Mouse (Mus musculus) intestine, embryonic 15.5 days (tissue): Measurements from ENCODE around the gene Ifna7. TPM values are rescaled to one million over a fixed set of nuclear protein-coding genes. Genes with fewer than 3 reads are reported as not detected.
"Not testable (repeated sequence)": the region's sequence is repeated elsewhere in the genome, so short reads cannot be mapped to it uniquely, and the experiment has no call there.

ENCODE experiments used
- ATAC-seq: fragments of 200-750 bp; cut with Nextera tagmentation; 2 replicates; pipeline ENCODE4 v1.8.0; 2017; ENCODE audit warnings: moderate TSS enrichment, moderate library complexity
- H3K27ac ChIP-seq: fragments of 300-500 bp; sonication (generic); 2 replicates; pipeline ENCODE4 v1.5.1; 2015; ENCODE audit warnings: mild to moderate bottlenecking, inconsistent platforms
- H3K27me3 ChIP-seq: fragments of 300-500 bp; sonication (generic); replicated peaks from 2 replicates; pipeline ENCODE4 v1.6.1; 2015; ENCODE audit warnings: inconsistent platforms
- H3K36me3 ChIP-seq: fragments of 300-500 bp; sonication (generic); 2 replicates; pipeline ENCODE4 v1.6.1; 2015; ENCODE audit warnings: inconsistent platforms
- H3K4me1 ChIP-seq: fragments of 300-500 bp; sonication (generic); replicated peaks from 2 replicates; pipeline ENCODE4 v1.6.1; 2015; ENCODE audit warnings: inconsistent platforms
- H3K4me2 ChIP-seq: fragments of 300-500 bp; sonication (generic); replicated peaks from 2 replicates; pipeline ENCODE4 v1.6.1; 2015; ENCODE audit warnings: mild to moderate bottlenecking, inconsistent platforms
- H3K4me3 ChIP-seq: fragments of 300-500 bp; sonication (generic); replicated peaks from 2 replicates; pipeline ENCODE4 v1.5.1; 2015; ENCODE audit warnings: inconsistent platforms
- H3K9ac ChIP-seq: fragments of 300-500 bp; sonication (generic); 2 replicates; pipeline ENCODE4 v1.6.1; 2015; ENCODE audit warnings: inconsistent platforms
- H3K9me3 ChIP-seq: fragments of 300-500 bp; sonication (generic); 2 replicates; pipeline ENCODE4 v1.6.1; 2016; ENCODE audit warnings: inconsistent platforms
- WGBS: fragments of 180-500 bp; shearing (Covaris S2); methylation state at CpG from one replicate; pipeline ENCODE4 v1.1.7; 2015; 5-methylcytosine and 5-hydroxymethylcytosine counted together
- polyA plus RNA-seq: library from polyadenylated mRNA; unstranded; fragments of >200 nt; fragmentation: Nextera tagmentation; extraction: Ambion mirVana; gene quantifications from 2 replicates; pipeline ENCODE4 v1.2.1, GENCODE M21; 2015

Gene Ifna7
- not detected in 2 replicates for polyA plus RNA-seq

- Histone ChIP-seq H3K27me3 (no peaks in the 10 kb centered on the region), H3K4me3 (no peak within 1 kb of the TSS), H3K4me2 (no peak within 1 kb of the TSS), H3K27ac (no peak within 1 kb of the TSS), H3K36me3 (no peaks in the 10 kb centered on the region), H3K4me1 (no peaks in the 10 kb centered on the region), H3K9me3 (no peaks in the 10 kb centered on the region), H3K9ac (no peak within 1 kb of the TSS)
- ATAC-seq, result no peak
- 48% methylated on average over 3 of the region's 3 CpGs for WGBS
Observed at GRCm38 (mm10) chr4:88815928-88816327, at the start of gene Ifna7. Gene Ifna7 (plus strand): TSS chr4:88816228.

DNA sequence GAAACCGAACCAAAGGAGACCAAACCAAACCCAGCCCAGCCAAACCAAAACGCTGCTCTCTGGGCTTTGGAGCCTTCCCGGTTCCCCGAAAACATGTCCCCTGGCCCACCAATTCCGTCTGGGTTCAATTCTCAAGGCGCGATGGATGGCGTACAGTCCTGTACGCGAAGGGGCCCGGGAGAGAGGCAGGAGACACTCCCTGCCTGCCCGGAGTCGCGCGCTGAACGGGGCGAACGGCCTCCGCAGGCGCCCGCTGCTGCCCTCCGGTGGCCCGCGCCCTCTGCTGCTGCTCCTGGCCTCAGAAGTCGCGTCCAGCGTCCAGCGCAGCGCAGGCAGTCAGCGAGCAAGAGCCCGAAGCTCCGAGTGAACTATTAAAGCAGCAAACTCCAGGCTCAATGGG is 42.5 kb upstream of the Ifna7 start, which contains the start of gene Gm13290:
Gene Gm13290 (plus strand): TSS at position 301 of the 400 bp plus-strand sequence.
- not testable (repeated sequence) for H3K9me3 ChIP-seq, H3K4me2 ChIP-seq, H3K36me3 ChIP-seq, H3K4me1 ChIP-seq, H3K4me3 ChIP-seq, ATAC-seq, H3K9ac ChIP-seq, H3K27me3 ChIP-seq, H3K27ac ChIP-seq
- WGBS, result no CpG with 5 or more reads among the region's 32 CpGs

DNA sequence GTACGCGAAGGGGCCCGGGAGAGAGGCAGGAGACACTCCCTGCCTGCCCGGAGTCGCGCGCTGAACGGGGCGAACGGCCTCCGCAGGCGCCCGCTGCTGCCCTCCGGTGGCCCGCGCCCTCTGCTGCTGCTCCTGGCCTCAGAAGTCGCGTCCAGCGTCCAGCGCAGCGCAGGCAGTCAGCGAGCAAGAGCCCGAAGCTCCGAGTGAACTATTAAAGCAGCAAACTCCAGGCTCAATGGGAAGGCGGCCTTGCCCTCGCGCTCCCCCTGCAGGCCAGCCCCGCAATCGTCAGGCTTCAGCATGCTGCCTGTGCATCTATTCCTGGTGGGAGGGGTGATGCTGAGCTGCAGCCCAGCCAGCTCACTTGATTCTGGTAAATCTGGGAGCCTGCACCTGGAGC is 39.4 kb upstream of the Ifna7 start, which contains the start of gene Gm13289:
Gene Gm13289 (plus strand): TSS at position 301 of the 400 bp plus-strand sequence.
- H3K9me3 ChIP-seq, H3K9ac ChIP-seq, H3K4me2 ChIP-seq, ATAC-seq, H3K27me3 ChIP-seq, H3K4me1 ChIP-seq, H3K36me3 ChIP-seq, H3K4me3 ChIP-seq, H3K27ac ChIP-seq: not testable (repeated sequence)
- WGBS, result no CpG with 5 or more reads among the region's 29 CpGs

DNA sequence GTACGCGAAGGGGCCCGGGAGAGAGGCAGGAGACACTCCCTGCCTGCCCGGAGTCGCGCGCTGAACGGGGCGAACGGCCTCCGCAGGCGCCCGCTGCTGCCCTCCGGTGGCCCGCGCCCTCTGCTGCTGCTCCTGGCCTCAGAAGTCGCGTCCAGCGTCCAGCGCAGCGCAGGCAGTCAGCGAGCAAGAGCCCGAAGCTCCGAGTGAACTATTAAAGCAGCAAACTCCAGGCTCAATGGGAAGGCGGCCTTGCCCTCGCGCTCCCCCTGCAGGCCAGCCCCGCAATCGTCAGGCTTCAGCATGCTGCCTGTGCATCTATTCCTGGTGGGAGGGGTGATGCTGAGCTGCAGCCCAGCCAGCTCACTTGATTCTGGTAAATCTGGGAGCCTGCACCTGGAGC is 36.5 kb upstream of the Ifna7 start, which contains the start of gene Gm13272:
Gene Gm13272 (plus strand): TSS at position 301 of the 400 bp plus-strand sequence.
- not testable (repeated sequence) for H3K4me1 ChIP-seq, H3K27me3 ChIP-seq, H3K36me3 ChIP-seq, H3K4me3 ChIP-seq, H3K27ac ChIP-seq, ATAC-seq, H3K4me2 ChIP-seq, H3K9ac ChIP-seq, H3K9me3 ChIP-seq
- WGBS, result no CpG with 5 or more reads among the region's 29 CpGs

DNA sequence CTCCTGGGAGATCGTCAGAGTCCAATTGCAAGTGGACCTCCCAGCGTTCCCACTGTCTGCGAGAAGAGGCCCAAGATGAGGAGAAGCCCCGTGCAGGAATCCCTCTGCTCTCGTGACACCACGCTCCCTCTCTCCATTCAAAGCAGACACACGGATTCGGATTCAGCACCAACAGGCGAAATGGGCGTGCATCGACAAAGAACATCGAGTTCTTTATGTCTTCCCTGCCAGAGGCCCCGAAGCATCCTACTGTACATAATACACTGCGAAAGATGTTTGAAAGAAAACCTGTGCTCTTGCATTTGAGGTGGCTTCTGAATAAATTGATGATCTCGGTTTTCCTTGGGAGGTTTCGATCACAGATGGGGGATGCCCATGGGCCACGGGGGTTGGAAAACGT is 35.7 kb upstream of the Ifna7 start:
- ATAC-seq, H3K36me3 ChIP-seq: not testable (repeated sequence)
- WGBS, result 54% methylated on average over 16 of the region's 18 CpGs

DNA sequence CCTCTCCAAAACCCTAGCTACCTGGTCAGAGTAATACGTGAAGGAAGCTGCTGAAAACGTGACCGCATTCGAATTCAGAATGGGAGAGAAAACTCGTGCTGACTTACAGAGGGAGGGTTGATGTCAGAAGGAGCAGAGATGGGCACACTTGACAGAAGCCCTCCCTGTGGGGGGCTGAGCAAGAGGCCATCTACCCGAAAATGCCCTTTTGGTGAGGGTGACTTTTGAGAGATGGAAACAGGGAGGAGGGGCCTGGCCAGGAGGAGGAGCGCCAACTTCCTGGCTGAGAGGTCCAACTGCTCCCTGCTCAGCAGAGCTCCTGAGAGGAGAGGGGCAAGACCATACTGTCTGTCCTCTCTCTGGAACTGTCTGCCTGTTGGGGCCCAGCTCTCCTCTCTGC is 34.2 kb upstream of the Ifna7 start, which contains the start of gene Ifnz:
Gene Ifnz (plus strand): TSS at position 301 of the 400 bp plus-strand sequence.
- H3K9me3 ChIP-seq, H3K4me1 ChIP-seq, H3K9ac ChIP-seq, ATAC-seq, H3K27ac ChIP-seq, H3K27me3 ChIP-seq, H3K36me3 ChIP-seq: not testable (repeated sequence)
- 21% methylated on average over 4 of the region's 7 CpGs for WGBS
- peak within 1 kb of the TSS; percentile 47 for H3K4me2 ChIP-seq
- H3K4me3 ChIP-seq, result 0 out of 2 replicates have a peak within 1 kb of the TSS, but pooled peaks have one; percentile 16

More for the DNA sequence above, 35.7 kb upstream of the Ifna7 start:
- not testable (repeated sequence) for H3K4me2 ChIP-seq, H3K4me1 ChIP-seq, H3K27me3 ChIP-seq, H3K27ac ChIP-seq, H3K9ac ChIP-seq, H3K4me3 ChIP-seq, H3K9me3 ChIP-seq

GRCm38 (mm10) chr4:88782335-88782734 is 33.7 kb upstream of the Ifna7 start:
- H3K9me3 ChIP-seq, H3K36me3 ChIP-seq, H3K27ac ChIP-seq, ATAC-seq, H3K9ac ChIP-seq, H3K27me3 ChIP-seq, H3K4me1 ChIP-seq: not testable (repeated sequence)
- 0 out of 2 replicates have a peak overlapping the region, but pooled peaks have one; percentile 16 for H3K4me3 ChIP-seq
- 0% methylated on average over 12 of the region's 31 CpGs for WGBS
- peak overlapping the region; percentile 47 for H3K4me2 ChIP-seq

- not testable (repeated sequence) for H3K36me3 ChIP-seq, H3K4me1 ChIP-seq, H3K9ac ChIP-seq, H3K9me3 ChIP-seq, H3K27ac ChIP-seq, H3K27me3 ChIP-seq, ATAC-seq, H3K4me3 ChIP-seq, H3K4me2 ChIP-seq
- WGBS, result no CpG with 5 or more reads among the region's 27 CpGs
Observed at GRCm38 (mm10) chr4:88785409-88785808, 30.6 kb upstream of the Ifna7 start, which contains the start of gene Gm13276. Gene Gm13276 (plus strand): TSS chr4:88785709.

DNA sequence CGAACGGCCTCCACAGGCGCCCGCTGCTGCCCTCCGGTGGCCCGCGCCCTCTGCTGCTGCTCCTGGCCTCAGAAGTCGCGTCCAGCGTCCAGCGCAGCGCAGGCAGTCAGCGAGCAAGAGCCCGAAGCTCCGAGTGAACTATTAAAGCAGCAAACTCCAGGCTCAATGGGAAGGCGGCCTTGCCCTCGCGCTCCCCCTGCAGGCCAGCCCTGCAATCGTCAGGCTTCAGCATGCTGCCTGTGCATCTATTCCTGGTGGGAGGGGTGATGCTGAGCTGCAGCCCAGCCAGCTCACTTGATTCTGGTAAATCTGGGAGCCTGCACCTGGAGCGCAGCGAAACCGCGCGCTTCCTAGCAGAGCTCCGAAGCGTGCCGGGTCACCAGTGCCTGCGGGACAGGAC is 27.6 kb upstream of the Ifna7 start, which contains the start of gene Gm13277:
Gene Gm13277 (plus strand): TSS at position 231 of the 400 bp plus-strand sequence.
- H3K9ac ChIP-seq, H3K4me2 ChIP-seq, H3K27ac ChIP-seq, ATAC-seq, H3K9me3 ChIP-seq, H3K4me3 ChIP-seq, H3K36me3 ChIP-seq, H3K4me1 ChIP-seq, H3K27me3 ChIP-seq: not testable (repeated sequence)
- WGBS, result 0% methylated on average over 3 of the region's 28 CpGs

GRCm38 (mm10) chr4:88791250-88791649 is 24.8 kb upstream of the Ifna7 start, which contains the start of gene Gm13278:
Gene Gm13278 (plus strand): TSS chr4:88791550.
- not testable (repeated sequence) for H3K27ac ChIP-seq, H3K27me3 ChIP-seq, H3K4me1 ChIP-seq, H3K9me3 ChIP-seq, H3K36me3 ChIP-seq, ATAC-seq, H3K4me3 ChIP-seq, H3K9ac ChIP-seq, H3K4me2 ChIP-seq
- WGBS, result no CpG with 5 or more reads among the region's 28 CpGs

DNA sequence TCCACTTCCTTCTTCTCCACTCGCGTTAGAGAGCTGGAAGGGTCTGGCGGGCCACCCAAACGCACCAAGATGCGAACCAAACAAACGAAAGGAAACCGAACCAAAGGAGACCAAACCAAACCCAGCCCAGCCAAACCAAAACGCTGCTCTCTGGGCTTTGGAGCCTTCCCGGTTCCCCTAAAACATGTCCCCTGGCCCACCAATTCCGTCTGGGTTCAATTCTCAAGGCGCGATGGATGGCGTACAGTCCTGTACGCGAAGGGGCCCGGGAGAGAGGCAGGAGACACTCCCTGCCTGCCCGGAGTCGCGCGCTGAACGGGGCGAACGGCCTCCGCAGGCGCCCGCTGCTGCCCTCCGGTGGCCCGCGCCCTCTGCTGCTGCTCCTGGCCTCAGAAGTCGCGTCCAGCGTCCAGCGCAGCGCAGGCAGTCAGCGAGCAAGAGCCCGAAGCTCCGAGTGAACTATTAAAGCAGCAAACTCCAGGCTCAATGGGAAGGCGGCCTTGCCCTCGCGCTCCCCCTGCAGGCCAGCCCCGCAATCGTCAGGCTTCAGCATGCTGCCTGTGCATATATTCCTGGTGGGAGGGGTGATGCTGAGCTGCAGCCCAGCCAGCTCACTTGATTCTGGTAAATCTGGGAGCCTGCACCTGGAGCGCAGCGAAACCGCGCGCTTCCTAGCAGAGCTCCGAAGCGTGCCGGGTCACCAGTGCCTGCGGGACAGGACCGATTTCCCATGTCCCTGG is 21.9 kb upstream of the Ifna7 start, which contains the start of gene Gm13275:
Gene Gm13275 (plus strand): TSS at position 552 of the 740 bp plus-strand sequence.
- H3K27me3 ChIP-seq, ATAC-seq: not testable (repeated sequence)

GRCm38 (mm10) chr4:88797097-88797496 is 18.9 kb upstream of the Ifna7 start, which contains the start of gene Gm13279:
Gene Gm13279 (plus strand): TSS chr4:88797397.
- H3K36me3 ChIP-seq, H3K27me3 ChIP-seq, H3K9ac ChIP-seq, H3K4me1 ChIP-seq, H3K27ac ChIP-seq, H3K4me2 ChIP-seq, ATAC-seq, H3K4me3 ChIP-seq, H3K9me3 ChIP-seq: not testable (repeated sequence)
- no CpG with 5 or more reads among the region's 28 CpGs for WGBS

More for the DNA sequence above, 21.9 kb upstream of the Ifna7 start, which contains the start of gene Gm13275:
- H3K4me1 ChIP-seq, H3K27ac ChIP-seq, H3K36me3 ChIP-seq, H3K9me3 ChIP-seq, H3K4me2 ChIP-seq, H3K4me3 ChIP-seq, H3K9ac ChIP-seq: not testable (repeated sequence)
- WGBS, result 2% methylated on average over 15 of the region's 52 CpGs
